Mouse (Mus musculus) yolk sac, embryonic 10.5 days (tissue): ENCODE measurements at regions not wholly inside any gene's neighbourhood (a gene's known extent, or its start where the extent isn't known, plus 50 kb on each side); places are given as distances from the start of the nearest gene placed in this dataset.

Experiments used
- DNase-seq: peaks from one replicate; pipeline ENCODE4 v3.0.0-alpha.2; 2017; ENCODE audit warnings: low spot score

DNA sequence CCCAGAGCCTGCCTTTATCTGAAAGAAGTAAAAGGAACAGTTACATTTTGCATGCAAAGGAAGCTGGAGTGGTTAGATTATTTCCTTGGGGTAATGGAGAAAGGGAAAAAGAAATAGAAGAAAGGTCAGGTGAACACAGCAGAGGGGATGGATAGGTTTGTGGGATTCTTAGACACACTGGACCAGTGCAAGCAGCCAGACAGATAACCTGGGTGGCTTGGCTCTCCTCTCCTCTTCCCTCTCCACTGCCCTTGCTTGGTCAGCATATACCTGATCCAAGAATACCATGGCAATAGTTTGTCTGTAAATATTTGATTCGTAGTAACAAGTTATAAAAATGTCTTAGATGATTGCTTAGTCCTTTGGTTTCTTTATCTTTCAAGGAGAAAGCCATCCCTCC lies 59.9 kb upstream of the Slc30a5 start:
- no peak for DNase-seq

DNA sequence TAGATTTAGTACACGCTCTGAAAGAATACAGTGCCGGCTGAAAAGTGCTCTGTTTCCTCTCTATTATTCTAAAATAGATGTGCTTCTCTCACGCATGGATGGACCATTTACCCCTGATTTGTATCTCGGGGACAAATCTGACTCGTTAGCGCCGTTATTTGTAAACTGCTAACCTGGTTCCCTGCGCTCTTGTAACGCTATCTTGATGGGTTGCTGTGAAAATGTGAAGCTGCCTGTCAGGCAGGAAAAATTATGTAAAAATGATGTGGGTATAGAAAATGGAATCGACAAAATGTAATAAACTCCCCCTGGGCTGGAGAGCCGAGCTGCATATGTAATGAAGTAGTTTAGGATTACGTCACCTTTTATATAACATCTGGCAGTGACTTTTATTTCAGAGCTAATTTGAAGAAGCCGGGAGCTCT lies 59.4 kb upstream of the Slc30a5 start:
- DNase-seq, result no peak

DNA sequence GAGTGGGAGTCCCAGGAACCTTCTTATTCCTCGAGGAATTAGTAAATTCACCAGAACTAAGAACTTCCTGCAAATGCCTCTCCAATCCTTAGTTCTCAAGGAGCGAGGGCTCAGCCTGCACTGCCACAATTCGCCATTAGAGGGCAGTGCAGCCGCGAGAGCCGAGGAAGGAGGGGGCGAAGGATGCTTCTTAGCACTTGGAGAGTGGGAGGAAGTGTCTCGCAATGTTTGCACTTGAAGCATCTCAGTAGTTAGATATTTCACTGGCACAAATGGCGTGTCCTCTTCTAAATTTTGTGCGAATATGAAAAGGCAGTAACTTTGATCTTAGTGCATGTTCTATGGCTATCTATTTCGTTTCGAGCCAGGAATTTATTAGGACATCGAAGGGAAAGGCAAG lies 59.0 kb upstream of the Slc30a5 start:
- DNase-seq, result peak; percentile 44

DNA sequence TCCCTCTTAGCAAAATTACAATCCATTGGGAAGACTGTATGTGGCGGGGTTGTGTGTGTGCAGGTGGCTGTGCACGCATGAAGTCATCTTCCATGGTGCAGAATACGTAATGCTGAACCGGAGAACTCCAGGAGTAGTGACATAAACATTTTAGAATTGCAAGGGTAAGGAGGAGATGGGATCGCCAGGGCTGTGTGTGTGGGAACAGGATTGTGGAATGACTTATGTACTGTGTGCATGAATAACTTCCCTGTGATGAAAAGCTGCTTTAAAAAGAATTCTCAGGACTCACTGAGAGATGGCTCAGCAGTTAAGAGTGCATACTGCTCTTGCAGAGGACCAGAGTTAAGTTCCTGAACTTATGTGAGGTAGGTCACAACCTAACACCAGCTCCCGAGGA lies 57.2 kb upstream of the Slc30a5 start:
- no peak for DNase-seq

DNA sequence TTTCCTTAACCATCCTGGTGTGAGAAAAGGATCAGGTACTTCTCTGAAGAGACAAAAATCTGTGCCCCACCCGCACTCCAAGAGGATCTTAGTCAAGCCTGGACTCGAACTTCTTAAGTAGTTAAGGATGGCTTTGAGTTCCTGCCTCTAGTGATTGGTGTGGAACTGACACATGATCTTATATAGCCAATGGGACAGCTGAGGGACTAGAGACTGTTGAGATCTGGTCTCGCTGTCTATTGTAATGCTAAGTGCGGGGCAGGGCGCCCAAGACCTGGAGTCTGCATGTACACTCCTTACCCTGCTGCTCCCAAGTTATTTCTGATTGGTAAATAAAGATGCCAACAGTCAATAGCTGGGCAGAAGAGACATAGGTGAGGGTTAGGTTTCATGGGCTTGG lies 55.3 kb upstream of the Slc30a5 start:
- DNase-seq, result no peak

DNA sequence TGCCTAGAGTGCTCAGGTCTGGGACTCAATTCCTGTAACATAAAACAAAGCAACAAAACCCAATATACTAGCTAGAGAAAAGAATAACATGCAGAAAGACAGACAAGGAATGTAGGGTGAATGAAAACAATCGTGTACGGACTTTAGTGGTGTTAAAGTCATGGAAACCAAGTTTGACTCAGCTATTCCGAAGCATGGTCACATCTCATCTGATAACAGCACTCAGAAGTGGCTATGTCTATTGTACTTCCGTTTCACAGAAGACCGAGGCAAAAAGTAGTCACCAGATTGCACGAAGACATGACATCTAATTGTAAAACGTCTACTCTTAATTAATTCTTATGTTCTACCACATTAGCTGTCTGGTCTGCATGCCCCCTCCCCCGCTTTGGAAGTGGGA lies 50.5 kb upstream of the Slc30a5 start:
- no peak for DNase-seq
